Mouse (Mus musculus): Measurements from ENCODE around the gene Olfr811. TPM values are rescaled to one million over a fixed set of nuclear protein-coding genes. Genes with fewer than 3 reads are reported as not detected.

The Olfr811 gene
- polyA plus RNA-seq (2015; fragmentation: Nextera tagmentation; extraction: Ambion mirVana), result not detected in 2 replicates

DNA sequence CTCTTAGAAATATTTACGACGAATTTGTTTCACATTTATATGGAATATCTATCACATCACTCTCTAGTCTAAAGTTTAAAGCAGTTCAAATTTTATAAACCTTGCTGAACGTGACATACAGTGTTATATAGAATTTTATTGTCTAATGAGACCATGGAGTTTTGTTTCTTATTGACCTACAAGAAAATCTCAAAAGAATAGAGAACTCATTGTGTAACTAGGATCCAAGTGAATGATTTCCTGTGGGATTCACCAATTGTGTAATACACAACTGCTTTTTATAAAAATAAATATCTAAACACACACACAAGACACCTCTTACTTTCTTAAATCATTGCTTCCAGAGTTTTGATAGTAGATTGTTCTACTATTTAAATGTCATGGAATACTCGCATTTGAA lies at the start of gene Olfr811:
Olfr811 (minus strand) TSS at position 101 of the 400 bp plus-strand sequence.
- Histone ChIP-seq H3K4me1 (no peaks in the 10 kb centered on the region), H3K9ac (no peak within 1 kb of the TSS), H3K9me3 (no peaks in the 10 kb centered on the region), H3K36me3 (no peaks in the 10 kb centered on the region), H3K4me3 (no peak within 1 kb of the TSS), H3K27me3 (no peaks in the 10 kb centered on the region), H3K27ac (no peak within 1 kb of the TSS), H3K4me2 (no peak within 1 kb of the TSS)
- ATAC-seq (ENCODE audit: insufficient number of reproducible peaks, insufficient read depth, low FRiP score, low TSS enrichment, low read depth), result no peak
- WGBS, result 84% methylated on average over 4 of the region's 4 CpGs

DNA sequence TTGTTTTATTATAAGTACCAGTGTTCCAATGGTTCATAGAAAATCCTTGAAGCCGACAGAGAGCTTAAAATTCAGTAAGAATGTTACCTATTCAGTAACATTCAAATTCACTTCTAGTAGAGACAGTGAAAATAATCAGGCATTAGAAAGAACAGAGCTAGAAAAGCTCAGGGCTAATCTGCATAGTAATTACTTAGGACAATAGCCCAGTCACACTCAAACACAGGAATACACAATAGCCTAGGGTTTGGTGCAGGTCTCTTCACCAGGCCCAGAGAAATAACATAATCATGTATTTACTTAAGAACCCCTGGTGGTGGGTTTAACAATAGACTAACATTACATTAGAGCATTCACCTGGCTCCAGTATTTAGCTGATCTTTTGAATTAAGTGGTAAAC lies 43.1 kb upstream of the Olfr811 start:
- Histone ChIP-seq H3K9ac (no peak overlapping the region), H3K27ac (no peak overlapping the region), H3K4me1 (no peaks in the 10 kb centered on the region), H3K36me3 (no peaks in the 10 kb centered on the region), H3K4me3 (no peak overlapping the region), H3K9me3 (no peaks in the 10 kb centered on the region), H3K4me2 (no peak overlapping the region), H3K27me3 (no peaks in the 10 kb centered on the region)
- ATAC-seq (ENCODE audit: insufficient number of reproducible peaks, insufficient read depth, low FRiP score, low TSS enrichment, low read depth), result no peak
- WGBS, result 76% methylated on average over 1 of the region's 1 CpGs

GRCm38 (mm10) chr10:129845994-129846393 lies 41.8 kb upstream of the Olfr811 start, which contains the start of gene Olfr812:
Olfr812 (minus strand) TSS chr10:129846094.
- no peaks in the 10 kb centered on the region for H3K36me3 ChIP-seq
- WGBS, result 63% methylated on average over 1 of the region's 1 CpGs
- H3K4me3 ChIP-seq, result no peak within 1 kb of the TSS
- H3K27ac ChIP-seq, result no peak within 1 kb of the TSS
- H3K9ac ChIP-seq, result no peak within 1 kb of the TSS
- ATAC-seq (ENCODE audit: insufficient number of reproducible peaks, insufficient read depth, low FRiP score, low TSS enrichment, low read depth), result no peak
- H3K4me1 ChIP-seq, result no peaks in the 10 kb centered on the region
- H3K27me3 ChIP-seq, result no peaks in the 10 kb centered on the region
- no peaks in the 10 kb centered on the region for H3K9me3 ChIP-seq
- H3K4me2 ChIP-seq, result no peak within 1 kb of the TSS

- Histone ChIP-seq H3K36me3 (no peaks in the 10 kb centered on the region), H3K27me3 (no peaks in the 10 kb centered on the region), H3K9me3 (no peaks in the 10 kb centered on the region), H3K4me3 (no peak within 1 kb of the TSS), H3K9ac (no peak within 1 kb of the TSS), H3K4me2 (no peak within 1 kb of the TSS), H3K4me1 (no peaks in the 10 kb centered on the region), H3K27ac (no peak within 1 kb of the TSS)
- ATAC-seq (ENCODE audit: insufficient number of reproducible peaks, insufficient read depth, low FRiP score, low TSS enrichment, low read depth), result no peak
Measured at GRCm38 (mm10) chr10:129794817-129795216, 9.4 kb downstream of the Olfr811 start, which contains the start of gene Olfr810. Olfr810 (minus strand) TSS chr10:129794917.

DNA sequence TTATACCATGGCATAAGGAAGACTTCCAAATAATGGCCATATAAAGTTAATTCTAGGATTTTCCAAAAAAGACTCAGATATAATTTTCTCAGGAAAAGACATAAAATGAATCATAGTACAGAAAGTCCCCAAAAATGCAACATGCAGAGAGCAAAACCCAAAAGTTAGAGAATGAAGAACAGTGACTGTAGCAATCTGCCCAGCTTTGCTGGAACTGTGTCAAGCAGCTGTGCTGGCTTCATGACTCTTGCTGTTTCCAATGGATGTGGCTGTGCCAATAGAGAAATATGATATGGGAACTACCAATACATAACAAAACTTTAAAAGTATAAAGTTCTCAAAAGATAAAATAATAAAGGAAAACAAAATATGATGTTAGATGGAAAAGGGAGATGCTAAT lies 26.1 kb downstream of the Olfr811 start:
- Histone ChIP-seq H3K27me3 (no peaks in the 10 kb centered on the region), H3K9ac (no peak overlapping the region), H3K4me1 (no peaks in the 10 kb centered on the region), H3K4me2 (no peak overlapping the region), H3K36me3 (no peaks in the 10 kb centered on the region), H3K27ac (no peak overlapping the region), H3K4me3 (no peak overlapping the region), H3K9me3 (no peaks in the 10 kb centered on the region)
- ATAC-seq (ENCODE audit: insufficient number of reproducible peaks, insufficient read depth, low FRiP score, low TSS enrichment, low read depth), result no peak

GRCm38 (mm10) chr10:129774338-129774737 lies 29.9 kb downstream of the Olfr811 start, which contains the start of gene Olfr809:
Olfr809 (plus strand) TSS chr10:129774638.
- no peak for ATAC-seq (ENCODE audit: insufficient number of reproducible peaks, insufficient read depth, low FRiP score, low TSS enrichment, low read depth)
- no peak within 1 kb of the TSS for H3K4me3 ChIP-seq

GRCm38 (mm10) chr10:129765182-129765581 lies 39.0 kb downstream of the Olfr811 start, which contains the start of gene Olfr808:
Olfr808 (plus strand) TSS chr10:129765482.
- Histone ChIP-seq H3K9ac (no peak within 1 kb of the TSS), H3K27me3 (no peaks in the 10 kb centered on the region), H3K4me2 (no peak within 1 kb of the TSS), H3K9me3 (no peaks in the 10 kb centered on the region), H3K4me1 (no peaks in the 10 kb centered on the region), H3K36me3 (no peaks in the 10 kb centered on the region), H3K4me3 (no peak within 1 kb of the TSS), H3K27ac (no peak within 1 kb of the TSS)
- no peak for ATAC-seq (ENCODE audit: insufficient number of reproducible peaks, insufficient read depth, low FRiP score, low TSS enrichment, low read depth)
- 91% methylated on average over 1 of the region's 1 CpGs for WGBS

More at GRCm38 (mm10) chr10:129774338-129774737, 29.9 kb downstream of the Olfr811 start, which contains the start of gene Olfr809:
- H3K9me3 ChIP-seq, result no peaks in the 10 kb centered on the region
- no peak within 1 kb of the TSS for H3K4me2 ChIP-seq
- H3K4me1 ChIP-seq, result no peaks in the 10 kb centered on the region
- H3K36me3 ChIP-seq, result no peaks in the 10 kb centered on the region
- no peak within 1 kb of the TSS for H3K27ac ChIP-seq
- no peaks in the 10 kb centered on the region for H3K27me3 ChIP-seq
- H3K9ac ChIP-seq, result no peak within 1 kb of the TSS

- 91% methylated on average over 1 of the region's 1 CpGs for WGBS
- no peak for ATAC-seq (ENCODE audit: insufficient number of reproducible peaks, insufficient read depth, low FRiP score, low TSS enrichment, low read depth)
- Histone ChIP-seq H3K36me3 (no peaks in the 10 kb centered on the region), H3K27ac (no peak within 1 kb of the TSS), H3K4me3 (no peak within 1 kb of the TSS), H3K9me3 (no peaks in the 10 kb centered on the region), H3K9ac (no peak within 1 kb of the TSS), H3K27me3 (no peaks in the 10 kb centered on the region), H3K4me2 (no peak within 1 kb of the TSS), H3K4me1 (no peaks in the 10 kb centered on the region)
Measured at GRCm38 (mm10) chr10:129757693-129758092, 46.5 kb downstream of the Olfr811 start, which contains the start of gene Olfr807. Olfr807 (minus strand) TSS chr10:129757793.

Other genes with a start within 250 kb of the Olfr811 start
- not detected in 2 replicates for gene Olfr794, start 236.7 kb downstream of the Olfr811 start, polyA plus RNA-seq (2015; fragmentation: Nextera tagmentation; extraction: Ambion mirVana)
- gene Olfr796, start 191.8 kb downstream of the Olfr811 start, polyA plus RNA-seq (2015; fragmentation: Nextera tagmentation; extraction: Ambion mirVana), result not detected in 2 replicates
- gene Olfr798, start 176.5 kb downstream of the Olfr811 start, polyA plus RNA-seq (2015; fragmentation: Nextera tagmentation; extraction: Ambion mirVana), result not detected in 2 replicates
- not detected in 2 replicates for gene Olfr799, start 166.9 kb downstream of the Olfr811 start, polyA plus RNA-seq (2015; fragmentation: Nextera tagmentation; extraction: Ambion mirVana)
- gene Olfr800, start 146.7 kb downstream of the Olfr811 start, polyA plus RNA-seq (2015; fragmentation: Nextera tagmentation; extraction: Ambion mirVana), result not detected in 2 replicates
- gene Olfr801, start 130.5 kb downstream of the Olfr811 start, polyA plus RNA-seq (2015; fragmentation: Nextera tagmentation; extraction: Ambion mirVana), result not detected in 2 replicates
- not detected in 2 replicates for gene Olfr802, start 116.2 kb downstream of the Olfr811 start, polyA plus RNA-seq (2015; fragmentation: Nextera tagmentation; extraction: Ambion mirVana)
- not detected in 2 replicates for gene Olfr803, start 110.1 kb downstream of the Olfr811 start, polyA plus RNA-seq (2015; fragmentation: Nextera tagmentation; extraction: Ambion mirVana)
- not detected in 2 replicates for gene Olfr804, start 101.2 kb downstream of the Olfr811 start, polyA plus RNA-seq (2015; fragmentation: Nextera tagmentation; extraction: Ambion mirVana)
- gene Olfr805, start 75.0 kb downstream of the Olfr811 start, polyA plus RNA-seq (2015; fragmentation: Nextera tagmentation; extraction: Ambion mirVana), result not detected in 2 replicates
- not detected in 2 replicates for gene Olfr806, start 62.5 kb downstream of the Olfr811 start, polyA plus RNA-seq (2015; fragmentation: Nextera tagmentation; extraction: Ambion mirVana)
- gene Olfr807, start 46.6 kb downstream of the Olfr811 start, polyA plus RNA-seq (2015; fragmentation: Nextera tagmentation; extraction: Ambion mirVana), result not detected in 2 replicates
- not detected in 2 replicates for gene Olfr808, start 38.9 kb downstream of the Olfr811 start, polyA plus RNA-seq (2015; fragmentation: Nextera tagmentation; extraction: Ambion mirVana)
- gene Olfr809, start 29.8 kb downstream of the Olfr811 start, polyA plus RNA-seq (2015; fragmentation: Nextera tagmentation; extraction: Ambion mirVana), result not detected in 2 replicates
- 0.06 TPM in 1 of 2 replicates, not detected in the other for gene Olfr810, start 9.5 kb downstream of the Olfr811 start, polyA plus RNA-seq (2015; fragmentation: Nextera tagmentation; extraction: Ambion mirVana)
- not detected in 2 replicates for gene Olfr812, start 41.7 kb upstream of the Olfr811 start, polyA plus RNA-seq (2015; fragmentation: Nextera tagmentation; extraction: Ambion mirVana)
- gene Olfr813, start 51.0 kb upstream of the Olfr811 start, polyA plus RNA-seq (2015; fragmentation: Nextera tagmentation; extraction: Ambion mirVana), result 0.18 TPM in 1 of 2 replicates, not detected in the other
- not detected in 2 replicates for gene Olfr814, start 75.5 kb upstream of the Olfr811 start, polyA plus RNA-seq (2015; fragmentation: Nextera tagmentation; extraction: Ambion mirVana)
- gene Olfr815, start 101.5 kb upstream of the Olfr811 start, polyA plus RNA-seq (2015; fragmentation: Nextera tagmentation; extraction: Ambion mirVana), result not detected in 2 replicates
- gene Olfr816, start 111.2 kb upstream of the Olfr811 start, polyA plus RNA-seq (2015; fragmentation: Nextera tagmentation; extraction: Ambion mirVana), result not detected in 2 replicates
- not detected in 2 replicates for gene Olfr818, start 144.7 kb upstream of the Olfr811 start, polyA plus RNA-seq (2015; fragmentation: Nextera tagmentation; extraction: Ambion mirVana)
- gene Olfr819, start 162.9 kb upstream of the Olfr811 start, polyA plus RNA-seq (2015; fragmentation: Nextera tagmentation; extraction: Ambion mirVana), result not detected in 2 replicates
- not detected in 2 replicates for gene Olfr247, start 171.7 kb upstream of the Olfr811 start, polyA plus RNA-seq (2015; fragmentation: Nextera tagmentation; extraction: Ambion mirVana)
- gene Gm10310, start 180.7 kb upstream of the Olfr811 start, polyA plus RNA-seq (2015; fragmentation: Nextera tagmentation; extraction: Ambion mirVana), result not detected in 2 replicates
- not detected in 2 replicates for gene Olfr820, start 208.2 kb upstream of the Olfr811 start, polyA plus RNA-seq (2015; fragmentation: Nextera tagmentation; extraction: Ambion mirVana)
- not detected in 2 replicates for gene Olfr821, start 226.0 kb upstream of the Olfr811 start, polyA plus RNA-seq (2015; fragmentation: Nextera tagmentation; extraction: Ambion mirVana)